Mouse (Mus musculus) left cerebral cortex, adult 8-10 months (tissue): ENCODE measurements at regions not wholly inside any gene's neighbourhood (a gene's known extent, or its start where the extent isn't known, plus 50 kb on each side); places are given as distances from the start of the nearest gene placed in this dataset.

Source experiments
- DNase-seq, 2 experiments: peaks; one replicate each; pipeline ENCODE4 v3.0.0; 2022; ENCODE audit warnings: low spot score in 2 of 2

DNA sequence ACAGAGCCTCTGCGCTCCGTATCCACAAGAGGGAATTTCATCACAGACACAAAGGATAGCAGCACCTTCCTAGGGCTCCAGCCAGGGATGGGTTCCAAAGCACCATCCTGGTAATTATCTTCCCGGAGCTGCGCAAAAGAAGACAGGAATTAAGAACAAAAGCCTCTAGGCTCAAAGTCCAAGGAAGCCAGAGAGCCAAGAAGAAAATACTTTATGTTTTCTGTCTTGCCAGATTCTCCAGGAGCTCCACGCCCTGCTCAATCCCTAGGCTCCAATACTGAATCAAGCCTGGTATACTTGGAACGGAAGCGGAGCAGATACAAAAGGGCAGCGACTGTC is 54.4 kb downstream of the Irf2bpl start:
- no peak for DNase-seq

DNA sequence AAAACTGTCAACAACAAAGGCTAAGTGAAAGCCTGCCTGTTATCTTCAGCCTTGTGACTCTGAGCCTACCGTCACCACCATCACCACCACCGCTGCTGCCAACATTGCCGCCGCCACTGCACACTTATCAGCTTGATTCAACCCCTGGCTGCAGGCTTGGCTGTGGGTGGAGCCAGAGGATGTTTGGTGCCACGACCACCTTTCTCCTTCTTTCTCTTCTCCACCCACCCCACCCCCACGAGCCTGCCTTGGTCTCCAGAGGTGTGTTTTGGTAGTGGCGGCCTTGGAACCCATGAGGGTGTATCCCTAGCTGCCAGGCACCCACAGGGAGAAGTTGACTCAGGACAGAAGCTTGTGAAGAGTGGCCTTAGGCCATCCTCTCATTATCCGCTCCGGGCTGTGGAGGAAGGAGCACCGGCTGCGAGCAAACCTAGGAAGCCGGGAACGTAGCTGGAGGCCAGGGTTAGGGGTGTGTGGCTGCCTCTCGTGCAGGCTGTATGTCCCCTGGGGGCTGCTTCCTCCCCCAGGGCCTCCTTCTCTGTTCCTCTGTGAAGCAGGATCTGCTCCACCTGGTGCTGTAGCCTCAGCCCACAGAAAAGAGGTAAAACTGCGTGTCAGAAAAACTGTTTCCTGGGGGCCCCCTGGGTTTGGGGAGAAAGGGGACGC is 54.9 kb downstream of the Irf2bpl start:
- no peak for DNase-seq

DNA sequence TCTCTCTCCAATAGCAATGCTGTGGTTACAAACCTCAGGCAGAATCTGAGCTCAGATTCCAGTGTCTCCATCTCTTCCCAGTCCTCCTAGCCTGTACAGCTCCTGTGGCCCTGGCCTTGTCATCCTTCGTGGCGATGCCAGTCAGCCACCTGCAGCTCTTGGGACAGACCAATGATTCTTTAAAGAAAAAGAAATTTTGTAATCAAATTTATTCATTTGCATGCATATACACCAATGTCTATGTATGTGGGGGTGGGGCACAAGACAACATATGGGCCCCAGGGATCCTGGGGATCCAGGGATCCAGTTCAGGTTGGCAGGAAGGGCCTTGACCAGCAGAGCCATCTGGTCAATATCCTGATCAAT is 57.4 kb downstream of the Irf2bpl start:
- no peak for DNase-seq

- DNase-seq = peak in 1 of 2 experiments; percentile 84
Observed at GRCm38 (mm10) chr12:86826420-86827240, 58.0 kb downstream of the Irf2bpl start.

DNA sequence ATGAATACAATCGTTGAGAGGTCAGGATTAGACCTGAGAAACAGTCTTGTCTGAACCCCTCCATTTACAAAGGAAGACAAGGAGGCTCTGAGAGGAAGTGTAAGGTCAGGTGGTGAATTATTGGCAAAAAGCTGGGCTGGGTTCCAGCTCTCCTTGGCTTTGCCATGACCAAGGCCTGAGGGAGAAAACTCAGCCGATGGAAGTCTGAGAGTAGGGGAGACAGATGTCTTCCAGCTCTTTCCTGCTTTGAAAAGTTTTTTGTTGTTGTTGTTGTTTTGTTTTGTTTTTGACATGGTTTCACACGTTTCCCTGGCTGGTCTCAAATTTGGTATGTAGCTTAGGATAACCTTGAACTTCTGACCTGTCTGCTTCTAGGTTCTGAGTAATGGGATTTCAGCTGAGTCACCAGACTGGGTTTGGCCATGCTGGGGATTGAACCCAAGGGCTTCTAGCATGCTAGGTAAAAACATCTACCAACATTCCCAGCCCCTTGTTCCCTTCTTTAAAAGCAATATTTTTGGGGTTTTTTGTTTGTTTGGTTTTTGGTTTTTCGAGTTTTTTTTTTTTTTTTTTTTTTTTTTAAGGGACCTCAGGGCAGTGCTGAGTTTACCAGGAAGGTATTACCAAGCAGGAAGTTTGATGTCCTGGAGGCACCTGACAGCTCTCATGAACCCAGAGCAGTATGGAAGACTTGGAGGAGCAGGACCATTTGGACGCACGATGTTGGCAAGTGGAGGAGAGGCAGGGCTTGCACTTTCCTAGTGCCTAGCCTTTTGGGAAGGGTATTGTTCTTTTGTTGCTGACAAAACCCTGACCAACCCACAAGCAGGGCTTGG is 58.8 kb downstream of the Irf2bpl start:
- no peak for DNase-seq

- peak in 1 of 2 experiments; percentile 86 for DNase-seq
Observed at GRCm38 (mm10) chr12:86824860-86825583, 59.6 kb downstream of the Irf2bpl start.

DNA sequence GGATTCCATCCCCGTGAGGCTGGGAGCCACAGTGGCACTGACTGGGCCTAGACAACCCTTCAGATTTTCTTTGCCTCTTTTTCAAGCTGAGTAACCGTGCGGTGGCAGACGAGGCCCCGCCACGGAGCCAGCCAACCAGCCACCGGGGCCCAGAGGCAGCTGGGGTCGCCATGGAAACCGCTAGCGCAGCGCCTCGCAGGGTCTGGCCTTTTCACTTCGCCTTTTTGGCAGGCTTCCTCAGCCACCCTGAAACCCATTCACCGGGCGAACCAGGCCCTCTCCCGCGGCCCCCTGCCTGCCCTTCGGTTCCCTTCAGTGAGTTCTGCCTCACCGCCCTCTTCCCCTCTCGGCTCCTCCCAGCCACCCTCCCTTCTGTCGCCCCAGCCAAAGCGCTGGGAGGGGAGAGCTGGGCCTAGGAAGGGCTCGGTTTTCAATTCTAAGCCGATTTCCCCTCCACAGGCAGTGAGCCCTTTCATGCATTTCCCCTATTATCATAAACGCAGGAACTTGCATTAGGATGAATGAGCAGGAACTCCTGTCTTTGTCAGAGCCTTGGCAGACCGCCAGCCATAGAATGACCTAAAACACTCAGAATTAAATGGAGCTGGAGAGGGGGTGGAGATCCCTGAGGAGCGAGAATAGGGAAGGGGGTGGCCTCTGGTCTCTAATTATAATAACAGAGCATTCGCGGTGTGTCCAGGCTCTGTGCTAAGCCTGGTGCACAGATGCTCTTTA is 60.6 kb downstream of the Irf2bpl start:
- DNase-seq = peak; percentile 82 to 91

GRCm38 (mm10) chr12:86823488-86823854 is 61.1 kb downstream of the Irf2bpl start:
- DNase-seq = no peak

GRCm38 (mm10) chr12:86821183-86821582 is 63.4 kb downstream of the Irf2bpl start:
- DNase-seq = no peak

DNA sequence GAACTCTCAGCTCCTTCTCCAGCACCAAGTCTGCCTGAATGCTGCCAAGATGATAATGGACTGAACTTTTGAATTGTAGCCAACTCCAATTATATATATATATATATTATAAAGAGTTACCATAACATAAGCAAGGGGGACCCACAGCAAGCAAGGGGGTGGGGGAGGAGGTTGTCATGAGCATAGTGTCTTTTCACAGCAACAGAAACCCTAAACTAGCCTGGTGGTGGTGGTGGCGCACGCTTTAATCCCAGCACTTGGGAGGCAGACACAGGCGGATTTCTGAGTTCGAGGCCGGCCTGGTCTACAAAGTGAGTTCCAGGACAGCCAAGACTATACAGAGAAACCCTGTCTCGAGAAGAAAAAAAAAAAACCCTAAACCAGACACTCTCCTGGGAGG is 65.0 kb downstream of the Irf2bpl start:
- DNase-seq = no peak

GRCm38 (mm10) chr12:86819163-86819562 is 65.4 kb downstream of the Irf2bpl start:
- DNase-seq = no peak

GRCm38 (mm10) chr12:86818201-86818600 is 66.4 kb downstream of the Irf2bpl start:
- no peak for DNase-seq

DNA sequence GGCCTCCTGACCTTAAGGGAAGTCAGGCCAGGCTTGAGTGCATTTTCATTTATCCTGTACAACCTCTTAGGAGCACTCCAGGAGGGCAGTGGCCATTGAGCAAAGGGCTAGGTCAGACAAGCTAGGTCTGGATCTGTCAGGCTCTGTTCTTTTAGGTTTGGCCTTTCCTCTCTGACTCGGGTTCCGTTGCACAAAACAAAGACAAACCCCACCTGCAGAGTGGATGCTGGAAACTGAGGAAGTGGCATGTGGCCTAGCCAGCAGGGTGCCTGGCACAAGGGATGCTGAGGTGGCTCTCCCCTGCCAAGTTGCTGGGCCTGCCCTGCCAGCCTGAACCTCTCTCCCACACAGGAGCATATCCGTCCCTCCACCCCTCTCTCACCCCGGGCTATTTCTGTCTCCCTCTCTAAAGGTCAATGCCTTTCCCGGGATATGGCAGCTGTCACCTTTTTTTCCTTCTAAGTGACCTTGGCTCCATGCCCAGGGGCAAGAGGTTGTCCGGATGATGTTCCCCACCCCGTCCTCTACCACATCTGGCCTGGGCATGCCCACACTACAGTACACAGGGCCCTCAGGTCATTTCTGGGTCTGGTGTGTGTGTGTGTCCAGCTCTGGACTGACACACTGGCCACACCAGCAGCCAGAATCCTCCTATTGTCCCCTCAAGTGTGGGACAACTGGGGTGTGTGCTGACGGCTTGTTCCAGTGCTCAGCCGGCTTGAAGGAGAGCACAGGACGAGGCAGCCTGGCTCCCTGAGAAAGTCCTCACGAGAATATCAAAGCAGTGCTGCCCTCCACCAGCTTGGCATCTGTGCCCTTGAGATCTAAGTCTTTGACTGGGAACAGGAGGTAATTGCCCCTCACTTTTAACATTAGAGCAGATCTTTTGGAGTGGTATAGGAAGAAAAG is 67.6 kb downstream of the Irf2bpl start:
- DNase-seq = no peak

DNA sequence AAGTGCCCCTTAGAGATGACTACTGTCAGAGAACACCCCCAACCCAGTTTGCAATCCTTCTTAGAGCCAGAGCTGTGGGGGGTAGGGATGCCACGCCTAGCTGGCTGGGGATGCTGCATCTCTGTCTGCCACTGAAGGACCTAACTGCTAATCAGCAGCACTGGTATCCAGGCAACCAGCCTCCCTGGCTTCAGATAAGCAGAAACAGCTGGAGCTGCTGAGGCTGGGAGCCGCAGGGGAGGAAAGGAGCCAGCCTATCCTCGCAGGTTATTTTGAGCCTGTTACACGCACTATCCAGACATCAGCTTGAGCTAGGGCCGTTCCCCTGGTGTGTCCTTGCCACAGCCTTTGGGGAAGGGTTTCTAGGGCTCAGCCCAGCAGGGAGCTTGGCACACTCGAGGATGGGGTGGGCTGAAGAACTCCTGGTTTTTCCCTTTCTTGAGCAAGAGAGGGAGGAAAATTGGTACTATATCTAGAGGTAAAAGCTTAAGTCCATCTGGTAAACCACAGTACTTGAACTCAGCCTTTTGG is 68.4 kb downstream of the Irf2bpl start:
- DNase-seq = peak; percentile 56 to 88

- DNase-seq = peak in 1 of 2 experiments; percentile 61
Observed at GRCm38 (mm10) chr12:86814740-86815139, 69.9 kb downstream of the Irf2bpl start.
